Mouse (Mus musculus): ENCODE data around the gene Foxe3. TPM values are rescaled to one million over a fixed set of nuclear protein-coding genes. Genes with fewer than 3 reads are reported as not detected.

The Foxe3 gene
- not detected in 2 replicates for polyA plus RNA-seq (2021; fragmentation: Nextera tagmentation)
- long read RNA-seq, experiment 1: 0 reads
- long read RNA-seq, experiment 2: 0 reads

DNA sequence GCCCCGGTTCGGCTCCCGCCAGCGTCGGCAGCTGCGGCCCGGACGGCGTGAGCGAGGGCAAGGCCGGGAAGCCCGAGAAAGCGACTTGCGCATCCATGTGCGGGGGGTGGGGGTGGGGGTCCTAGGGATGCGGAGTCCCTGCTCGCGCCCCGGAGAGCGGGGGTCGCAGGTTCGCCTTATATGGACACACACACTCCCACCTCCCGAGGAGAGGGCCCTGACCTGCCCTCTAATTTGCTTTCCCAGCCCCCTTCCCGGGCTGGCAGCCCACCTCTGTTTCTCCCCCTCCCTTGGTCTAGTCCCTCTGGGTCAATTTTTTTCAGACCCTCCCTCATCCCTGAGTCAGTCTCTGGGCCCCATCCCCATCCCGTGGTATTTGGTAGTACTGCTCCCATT, at the start of gene Foxe3:
Foxe3 (minus strand) TSS at position 97 of the 396 bp plus-strand sequence.

DNA sequence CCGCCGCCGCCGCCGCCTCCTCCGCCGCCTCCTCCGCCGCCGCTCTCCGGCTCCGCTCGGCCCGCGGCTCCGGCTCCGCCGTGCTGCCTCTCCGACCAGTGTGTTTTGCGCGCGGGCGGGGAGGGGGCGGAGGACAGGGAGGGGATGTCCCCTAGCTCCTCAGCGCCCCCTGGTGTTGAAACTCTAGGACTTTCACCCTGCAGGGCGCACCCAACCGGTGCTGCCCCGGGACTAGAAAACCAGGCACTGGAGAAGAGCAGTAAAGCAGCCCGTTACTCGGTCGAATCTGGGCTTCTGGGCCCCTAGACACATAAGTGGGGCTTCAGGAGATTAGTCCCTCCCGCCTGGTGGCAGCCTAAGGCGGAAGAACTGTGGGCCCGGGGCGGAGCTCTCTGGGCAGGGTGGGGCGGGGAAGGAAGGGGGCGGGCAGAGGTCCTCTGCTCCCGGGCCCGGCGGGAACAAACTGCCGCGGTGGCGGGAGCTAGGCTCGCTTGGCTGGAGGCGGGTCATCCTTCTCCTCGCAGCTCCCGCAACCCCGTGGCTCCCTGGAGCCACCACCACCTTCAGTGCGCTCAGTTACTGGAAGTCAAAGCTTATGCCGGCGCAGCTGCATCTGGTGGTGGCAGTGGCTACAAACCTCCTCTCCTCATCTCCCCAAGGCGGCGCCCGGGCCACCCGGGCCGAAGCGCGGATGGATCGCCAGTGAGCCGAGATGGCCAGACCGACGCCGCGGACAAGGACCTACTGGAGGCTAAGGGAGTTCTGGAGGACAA, 16.8 kb downstream of the Foxe3 start, which contains the start of gene Foxd2:
Foxd2 (minus strand) TSS at position 45 of the 773 bp plus-strand sequence.

Other genes with a start within 250 kb of the Foxe3 start
- not detected in 2 replicates for gene Gm12830, start 104.3 kb downstream of the Foxe3 start, polyA plus RNA-seq (2021; fragmentation: Nextera tagmentation)
- not detected in 2 replicates for gene Foxd2, start 17.1 kb downstream of the Foxe3 start, polyA plus RNA-seq (2021; fragmentation: Nextera tagmentation)
- 73.9 and 82.7 TPM in 2 replicates for gene Cmpk1, start 61.2 kb upstream of the Foxe3 start, polyA plus RNA-seq (2021; fragmentation: Nextera tagmentation)
- 0.19 and 0.23 TPM in 2 replicates for gene Stil, start 74.1 kb upstream of the Foxe3 start, polyA plus RNA-seq (2021; fragmentation: Nextera tagmentation)
- 0.23 and 0.29 TPM in 2 replicates for gene Tal1, start 130.4 kb upstream of the Foxe3 start, polyA plus RNA-seq (2021; fragmentation: Nextera tagmentation)
- 0.67 and 1.1 TPM in 2 replicates for gene Pdzk1ip1, start 162.7 kb upstream of the Foxe3 start, polyA plus RNA-seq (2021; fragmentation: Nextera tagmentation)
- gene Cyp4x1, start 208.3 kb upstream of the Foxe3 start, polyA plus RNA-seq (2021; fragmentation: Nextera tagmentation): 4.8 and 7.0 TPM in 2 replicates

All from left cerebral cortex, adult 6 months (tissue).